Mouse (Mus musculus): ENCODE results near the gene Ilk.

DNA sequence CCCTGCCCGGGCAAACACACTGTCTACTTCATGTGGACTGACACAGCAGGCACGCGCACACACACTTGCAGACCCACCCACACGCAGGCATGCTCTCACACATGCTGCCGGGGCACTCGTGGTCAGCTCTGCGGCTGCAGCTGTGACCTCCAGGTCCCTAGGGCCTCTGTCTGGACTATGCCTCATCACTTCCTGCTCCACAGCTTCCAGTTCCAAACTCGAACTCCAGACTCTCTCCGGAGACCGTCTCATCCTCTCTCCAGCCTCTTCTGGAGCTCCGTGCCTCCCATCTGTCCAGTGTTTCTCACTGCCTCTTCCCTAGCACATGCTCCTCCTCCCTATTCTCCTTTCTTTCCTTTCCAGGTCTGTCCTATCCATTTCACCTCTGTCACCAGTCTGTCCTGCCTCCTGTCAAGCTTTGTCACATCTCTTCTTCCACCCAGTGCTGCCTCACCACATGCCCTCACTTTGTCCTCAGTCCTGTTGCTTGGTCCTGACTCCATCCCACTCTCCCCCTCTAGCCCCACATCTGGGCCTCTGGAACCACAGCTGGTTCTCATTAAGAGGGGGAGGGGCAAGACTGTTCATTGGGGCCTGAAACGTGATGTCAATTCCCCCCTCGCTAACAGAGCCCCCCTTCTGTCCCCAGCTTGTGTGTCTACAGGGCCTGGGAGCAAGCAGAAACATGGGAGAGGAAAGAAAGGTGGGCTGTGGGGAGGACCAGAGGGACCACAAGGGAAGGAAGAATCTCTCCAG is 41.6 kb downstream of the Ilk start:
- TF ChIP-seq CTCF (IDR thresholded peaks at IDR 0.05; ENCODE audit: low read depth, low read length) (no peak), POLR2A (IDR thresholded peaks at IDR 0.05; ENCODE audit: borderline replicate concordance, low read depth, low read length) (no peak)
